Mouse (Mus musculus): Measurements from ENCODE around the gene Farp1.

Gene Farp1

GRCm38 (mm10) chr14:121057750-121058149 lies 22.8 kb downstream of the Farp1 start:
- DNase-seq (ENCODE audit: low spot score): no peak

DNA sequence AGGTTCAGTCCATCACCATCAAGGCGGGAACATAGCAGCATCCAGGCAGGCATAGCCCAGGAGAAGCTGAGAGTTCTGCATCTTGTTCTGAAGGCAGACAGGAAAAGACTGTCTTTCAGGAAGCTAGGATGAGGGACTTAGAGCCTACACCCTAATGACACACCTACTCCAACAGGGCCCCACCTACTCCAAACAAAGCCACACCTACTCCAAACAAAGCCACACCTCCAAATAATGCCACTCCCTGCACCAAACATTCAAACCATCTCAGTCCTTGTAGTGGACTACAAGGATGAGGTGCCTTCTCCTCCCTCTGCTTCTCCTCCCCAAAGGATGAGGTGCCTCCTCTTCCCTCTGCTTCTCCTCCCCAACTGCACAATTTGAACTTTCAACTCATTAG lies 23.5 kb downstream of the Farp1 start:
- DNase-seq (ENCODE audit: low spot score): no peak

- peak; percentile 64 for DNase-seq (ENCODE audit: low spot score)
Observed at GRCm38 (mm10) chr14:121059266-121059665, 24.3 kb downstream of the Farp1 start.

- no peak for DNase-seq (ENCODE audit: low spot score)
Observed at GRCm38 (mm10) chr14:121060484-121060883, 25.5 kb downstream of the Farp1 start.

DNA sequence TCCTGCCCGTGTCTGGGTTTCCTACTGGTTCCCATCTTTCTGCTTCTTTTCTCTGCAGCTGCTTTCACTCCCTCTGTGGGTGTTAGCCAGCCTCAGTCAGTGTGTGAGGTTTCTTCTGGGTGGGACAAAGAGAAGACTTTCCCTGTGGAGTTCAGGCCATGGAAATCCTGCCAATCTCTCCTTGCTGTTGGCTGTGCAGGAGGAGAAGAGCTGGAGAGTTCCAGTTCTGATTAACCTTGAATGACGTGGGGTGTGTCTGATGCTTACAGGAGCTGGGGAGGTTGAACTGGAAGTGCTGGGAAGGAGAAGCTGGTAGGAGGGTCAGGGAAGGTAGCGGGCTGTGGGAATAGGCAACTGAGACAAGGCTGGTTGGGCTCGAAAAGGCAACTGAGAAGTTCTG lies 26.7 kb downstream of the Farp1 start:
- DNase-seq (ENCODE audit: low spot score): no peak

GRCm38 (mm10) chr14:121062238-121063082 lies 27.5 kb downstream of the Farp1 start:
- peak; percentile 18 for DNase-seq (ENCODE audit: low spot score)

- DNase-seq (ENCODE audit: low spot score): no peak
Observed at GRCm38 (mm10) chr14:121064726-121065125, 29.7 kb downstream of the Farp1 start.

- DNase-seq (ENCODE audit: low spot score): no peak
Observed at GRCm38 (mm10) chr14:121073093-121073866, 38.3 kb downstream of the Farp1 start.

- no peak for DNase-seq (ENCODE audit: low spot score)
Observed at GRCm38 (mm10) chr14:121074197-121074734, 39.3 kb downstream of the Farp1 start.

DNA sequence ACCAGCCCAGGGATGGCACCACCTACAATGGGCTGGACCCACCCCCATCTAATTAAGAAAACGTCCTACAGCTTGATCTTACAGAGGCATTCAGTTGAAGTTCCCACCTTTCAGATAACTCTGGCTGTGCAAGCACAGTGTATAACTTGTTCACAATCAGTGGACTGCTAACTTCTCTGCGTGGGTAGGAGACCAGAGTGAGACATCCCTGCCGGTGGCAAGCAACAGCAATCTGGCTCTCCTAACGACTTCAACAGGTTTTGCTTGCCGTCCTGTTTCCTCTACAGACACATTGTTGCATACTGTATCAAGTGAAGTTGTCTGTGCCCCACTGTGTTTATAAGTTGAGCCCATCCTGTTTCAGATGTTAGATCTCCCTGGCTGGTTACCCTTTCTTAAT lies 45.7 kb downstream of the Farp1 start:
- DNase-seq (ENCODE audit: low spot score): no peak

DNA sequence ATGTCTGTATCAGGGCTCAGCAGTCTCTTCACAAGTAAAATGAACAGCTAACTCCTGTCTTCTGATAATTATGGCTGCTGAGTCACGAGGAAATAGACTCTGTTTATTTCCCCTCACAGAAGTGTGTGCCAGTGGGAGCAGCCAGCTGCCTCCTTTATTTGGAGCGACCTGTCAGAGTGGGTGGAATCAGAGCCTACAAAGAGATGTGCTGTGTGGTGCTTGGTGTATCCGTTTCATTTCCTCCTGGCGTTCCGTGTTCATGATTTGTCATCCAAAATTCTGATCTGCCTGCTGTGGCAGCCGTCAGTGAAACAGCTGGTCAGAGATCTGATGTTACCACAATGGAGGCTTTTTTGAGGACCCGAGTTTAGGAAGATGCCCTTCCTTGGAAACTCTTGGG lies 47.3 kb downstream of the Farp1 start:
- no peak for DNase-seq (ENCODE audit: low spot score)

- no peak for DNase-seq (ENCODE audit: low spot score)
Observed at GRCm38 (mm10) chr14:121082793-121083192, 47.8 kb downstream of the Farp1 start.

GRCm38 (mm10) chr14:121083352-121083751 lies 48.4 kb downstream of the Farp1 start:
- DNase-seq (ENCODE audit: low spot score): peak; percentile 53

DNA sequence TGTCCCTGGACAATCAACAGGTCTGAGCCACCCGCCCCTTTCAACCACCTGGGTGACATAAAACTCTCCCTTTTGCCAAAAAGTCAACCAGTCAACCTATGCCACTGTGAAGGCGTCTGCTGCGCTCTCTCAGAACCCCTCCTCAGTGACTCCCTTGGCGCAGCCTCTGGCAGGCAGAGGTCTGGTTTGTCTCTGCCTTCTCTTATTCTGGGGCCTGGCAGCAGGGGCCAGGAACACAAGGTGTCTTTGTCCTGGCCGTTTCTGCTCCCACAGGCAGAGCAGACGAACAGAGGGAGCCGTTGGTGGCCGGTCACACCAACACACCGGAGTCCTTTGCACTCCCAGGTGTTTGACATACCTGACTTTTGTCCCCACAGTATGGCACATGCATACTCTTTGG lies 57.5 kb downstream of the Farp1 start:
- no peak for DNase-seq (ENCODE audit: low spot score)

GRCm38 (mm10) chr14:121093860-121094259 lies 58.9 kb downstream of the Farp1 start:
- no peak for DNase-seq (ENCODE audit: low spot score)

- DNase-seq (ENCODE audit: low spot score): no peak
Observed at GRCm38 (mm10) chr14:121097640-121098435, 62.8 kb downstream of the Farp1 start.

- DNase-seq (ENCODE audit: low spot score): no peak
Observed at GRCm38 (mm10) chr14:121099120-121099519, 64.1 kb downstream of the Farp1 start.

DNA sequence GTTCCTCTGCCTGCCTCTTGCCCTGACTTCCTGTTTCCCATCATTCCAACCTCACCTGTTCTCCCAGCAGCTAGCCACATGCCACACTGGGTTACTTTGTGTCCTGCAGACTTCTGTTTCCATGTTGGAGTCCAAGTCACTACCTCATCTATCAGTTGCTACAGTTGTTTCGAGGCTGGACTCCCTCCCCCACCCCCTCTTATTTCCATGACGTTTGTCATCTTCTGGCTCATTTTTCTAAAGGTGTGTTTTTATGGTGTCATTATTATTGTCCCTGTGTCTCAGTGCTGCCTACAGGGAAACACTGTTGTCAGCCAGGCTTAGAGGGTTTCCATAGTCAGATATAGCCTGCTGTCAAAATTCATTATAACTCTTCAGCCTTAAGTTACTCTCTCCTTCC lies 64.9 kb downstream of the Farp1 start:
- no peak for DNase-seq (ENCODE audit: low spot score)

DNA sequence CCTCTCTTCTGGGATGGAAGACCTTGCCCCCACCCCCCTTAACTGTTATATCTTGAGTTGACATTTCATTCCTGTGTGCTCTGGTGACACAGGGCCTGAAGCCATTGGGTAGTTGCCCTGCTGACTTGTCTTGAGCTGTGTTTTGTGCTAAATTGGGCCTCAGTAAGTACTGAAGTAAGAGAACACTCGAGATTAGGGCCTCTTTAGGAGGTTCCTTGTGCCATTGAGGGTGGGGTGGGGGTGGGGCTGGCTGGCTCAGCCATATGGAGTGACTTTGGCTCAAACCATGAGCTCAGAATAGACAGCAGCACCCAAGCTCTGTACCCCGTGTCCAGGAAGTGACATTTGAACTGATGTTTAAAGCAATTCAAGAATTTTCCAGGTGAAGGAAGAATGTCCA lies 65.8 kb downstream of the Farp1 start:
- DNase-seq (ENCODE audit: low spot score): no peak

DNA sequence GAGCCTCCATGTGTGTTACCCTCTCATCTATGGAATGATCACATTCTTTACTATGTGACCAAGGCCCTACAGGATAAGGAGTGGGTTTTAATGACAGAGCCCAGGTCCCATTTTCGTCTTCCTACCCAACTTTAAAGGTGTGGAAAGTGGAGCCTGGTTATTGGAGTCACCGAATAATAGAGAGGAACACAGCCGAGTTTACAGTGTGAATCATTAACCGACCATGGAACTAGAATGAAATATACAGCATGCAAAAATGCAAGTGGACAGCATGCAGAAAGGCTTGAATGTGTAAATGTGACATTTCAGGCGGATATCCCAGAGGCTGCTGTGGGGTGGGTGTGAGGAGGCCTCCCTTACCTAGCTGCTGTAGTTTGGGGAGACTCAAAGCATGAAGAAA lies 66.5 kb downstream of the Farp1 start:
- no peak for DNase-seq (ENCODE audit: low spot score)

- no peak for DNase-seq (ENCODE audit: low spot score)
Observed at GRCm38 (mm10) chr14:121102599-121102998, 67.6 kb downstream of the Farp1 start.

DNA sequence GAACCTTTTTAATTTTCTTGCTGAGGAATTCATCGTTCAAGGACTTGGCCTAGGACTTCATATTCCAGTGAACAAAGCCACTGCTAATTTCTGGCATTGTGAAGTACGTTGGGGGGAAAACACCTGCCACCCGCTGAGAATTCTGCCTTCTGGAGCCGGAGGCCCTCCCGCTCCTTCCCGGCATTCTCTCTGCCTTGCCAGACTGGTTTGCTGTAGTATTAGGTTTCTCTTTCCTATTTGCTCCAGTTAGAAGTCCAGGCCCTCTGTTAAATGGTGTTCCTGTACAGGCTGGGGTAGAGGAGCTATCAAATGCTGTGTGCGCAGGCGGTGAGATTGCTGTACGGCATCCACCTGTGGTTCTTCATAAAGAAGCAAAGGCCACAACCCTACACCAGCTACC lies 68.5 kb downstream of the Farp1 start:
- DNase-seq (ENCODE audit: low spot score): no peak
